Mouse (Mus musculus) stomach, postnatal 0 days (tissue): ENCODE data around the gene Gm10337. TPM values are rescaled to one million over a fixed set of nuclear protein-coding genes. Genes with fewer than 3 reads are reported as not detected.

Experiments used
- ATAC-seq: fragments of 200-750 bp; cut with Nextera tagmentation; 2 replicates; pipeline ENCODE4 v1.8.0; 2017; ENCODE audit not compliant: low FRiP score, low TSS enrichment
- DNase-seq: peaks from one replicate; pipeline ENCODE4 v3.0.0-alpha.2; 2016; ENCODE audit warnings: low spot score
- H3K27ac ChIP-seq: fragments of 300-500 bp; sonication (generic); replicated peaks from 2 replicates; pipeline ENCODE4 v1.5.1; 2014; ENCODE audit warnings: mild to moderate bottlenecking, control low read depth
- H3K27me3 ChIP-seq: fragments of 300-500 bp; sonication (generic); 2 replicates; pipeline ENCODE4 v1.6.1; 2014; ENCODE audit warnings: low read length; ENCODE audit not compliant: control insufficient read depth, insufficient read depth
- H3K36me3 ChIP-seq: fragments of 300-500 bp; sonication (generic); 2 replicates; pipeline ENCODE4 v1.6.1; 2014; ENCODE audit warnings: low read length, mixed read lengths; ENCODE audit not compliant: control insufficient read depth, insufficient read depth
- H3K4me1 ChIP-seq: fragments of 300-500 bp; sonication (generic); replicated peaks from 2 replicates; pipeline ENCODE4 v1.6.1; 2014; ENCODE audit warnings: antibody characterized with exemption; ENCODE audit not compliant: control insufficient read depth, insufficient read depth
- H3K4me2 ChIP-seq: fragments of 300-500 bp; sonication (generic); replicated peaks from 2 replicates; pipeline ENCODE4 v1.6.1; 2014; ENCODE audit warnings: low read depth, mild to moderate bottlenecking, control low read depth, moderate library complexity
- H3K4me3 ChIP-seq: fragments of 300-500 bp; sonication (generic); 2 replicates; pipeline ENCODE4 v1.5.1; 2014; ENCODE audit warnings: low read depth, low read length, control low read depth
- H3K9ac ChIP-seq: fragments of 300-500 bp; sonication (generic); 2 replicates; pipeline ENCODE4 v1.6.1; 2014; ENCODE audit warnings: mild to moderate bottlenecking, low read length, control low read depth, mixed read lengths
- H3K9me3 ChIP-seq: fragments of 300-500 bp; sonication (generic); 2 replicates; pipeline ENCODE4 v1.6.1; 2016; ENCODE audit warnings: low read length; ENCODE audit not compliant: control insufficient read depth
- CTCF ChIP-seq: IDR thresholded peaks from 2 replicates; pipeline ENCODE4 v1.5.1; 2016; ENCODE audit warnings: antibody characterized with exemption, low read depth, mild to moderate bottlenecking, moderate library complexity
- EP300 ChIP-seq: optimal IDR thresholded peaks from 2 replicates; pipeline ENCODE3; 2016; ENCODE audit warnings: antibody characterized with exemption
- WGBS: fragments of 180-500 bp; shearing (Covaris S2); extraction: QIAGEN DNeasy Blood & Tissue Kit; methylation state at CpG from one replicate; pipeline ENCODE4 v1.1.7; 2014; 5-methylcytosine and 5-hydroxymethylcytosine counted together
- polyA plus RNA-seq: library from polyadenylated mRNA; unstranded; fragments of >200 nt; fragmentation: Nextera tagmentation; extraction: Ambion mirVana; gene quantifications from 2 replicates; pipeline ENCODE4 v1.2.1, GENCODE M21; 2015

The Gm10337 gene
- polyA plus RNA-seq, 1 experiment from 2014 or later, result not detected

DNA sequence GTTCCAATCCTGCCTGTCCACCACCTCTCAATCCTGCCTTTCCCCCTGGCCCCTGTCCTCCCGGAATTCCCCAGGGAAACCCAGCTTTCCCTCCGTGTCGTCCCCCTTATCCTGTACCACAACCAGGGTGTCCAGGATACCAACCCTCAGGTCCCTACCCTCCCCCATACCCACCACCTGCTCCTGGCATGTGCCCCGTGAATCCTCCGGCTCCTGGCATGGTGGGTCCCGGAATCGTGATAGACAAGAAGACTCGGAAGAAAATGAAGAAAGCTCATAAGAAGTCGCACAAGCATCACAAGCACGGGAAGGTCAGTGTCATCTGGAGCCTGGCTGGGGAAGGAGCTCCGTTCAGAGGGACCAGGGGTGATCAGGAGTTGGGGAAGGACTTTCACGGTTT is 43.1 kb upstream of the Gm10337 start:
- Histone ChIP-seq H3K9ac (peak overlapping the region; percentile 36), H3K4me1 (no peaks in the 10 kb centered on the region), H3K36me3 (no peaks in the 10 kb centered on the region), H3K27ac (peak overlapping the region; percentile 83), H3K9me3 (no peaks in the 10 kb centered on the region), H3K4me2 (peak overlapping the region; percentile 62), H3K27me3 (no peaks in the 10 kb centered on the region), H3K4me3 (peak overlapping the region; percentile 43)
- TF ChIP-seq CTCF, result no peak
- TF ChIP-seq EP300, result no peak
- 71% methylated on average over 12 of the region's 12 CpGs for WGBS
- DNase-seq, result peak; percentile 20
- no peak for ATAC-seq

DNA sequence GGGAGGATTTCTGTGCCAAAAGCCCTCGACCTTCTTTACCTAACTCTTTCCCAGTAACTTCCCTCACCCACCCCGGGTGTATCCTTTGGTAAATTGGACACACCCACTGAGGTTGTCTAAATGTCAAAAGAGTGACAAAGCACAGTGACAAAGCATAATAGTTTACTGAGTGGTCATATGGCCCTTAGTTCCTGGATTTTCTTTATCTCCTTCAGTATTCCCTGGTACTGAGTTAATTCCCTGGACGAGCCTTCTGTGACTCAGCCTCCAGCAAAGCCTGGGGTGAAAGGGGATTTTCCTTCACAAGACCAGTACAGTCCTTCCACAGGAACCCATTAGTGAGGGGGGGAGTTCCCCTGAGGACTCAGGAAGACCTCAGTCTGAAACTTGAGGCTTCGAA is 42.6 kb upstream of the Gm10337 start:
- TF ChIP-seq CTCF (no peak), EP300 (no peak)
- Histone ChIP-seq H3K27ac (peak overlapping the region; percentile 83), H3K9ac (no peak overlapping the region), H3K4me1 (no peaks in the 10 kb centered on the region), H3K4me2 (peak overlapping the region; percentile 25), H3K36me3 (no peaks in the 10 kb centered on the region), H3K4me3 (no peak overlapping the region), H3K9me3 (no peaks in the 10 kb centered on the region), H3K27me3 (no peaks in the 10 kb centered on the region)
- 43% methylated on average over 4 of the region's 4 CpGs for WGBS
- peak; percentile 61 for ATAC-seq
- no peak for DNase-seq

DNA sequence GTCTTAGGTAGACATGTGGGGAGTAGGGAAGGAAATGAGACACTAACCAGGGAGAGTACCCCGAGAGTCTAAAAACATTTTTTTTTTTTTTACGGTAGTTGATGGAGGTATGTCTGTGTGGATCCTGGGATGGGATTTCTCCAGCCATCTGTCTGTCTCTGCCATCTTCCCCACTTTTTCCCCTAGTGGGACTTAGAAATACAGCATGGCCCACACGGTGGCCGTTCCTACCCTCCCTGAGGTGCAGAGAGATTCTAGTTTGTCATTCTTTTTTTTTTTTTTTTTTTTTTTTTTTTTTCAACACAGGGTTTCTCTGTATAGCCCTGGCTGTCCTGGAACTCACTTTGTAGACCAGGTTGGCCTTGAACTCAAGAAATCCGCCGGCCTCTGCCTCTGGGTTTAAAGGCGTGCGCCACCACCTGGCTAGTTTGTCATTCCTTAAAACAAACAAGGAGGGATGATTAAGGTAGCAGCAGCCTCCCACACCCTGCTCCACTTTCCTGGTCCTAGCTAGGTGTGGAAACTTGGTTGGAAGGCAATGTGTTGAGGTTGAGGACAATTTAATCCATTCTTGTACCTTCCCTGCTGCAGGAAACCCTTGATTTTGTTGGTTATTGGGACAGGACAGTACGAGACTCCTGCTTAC is 42.0 kb upstream of the Gm10337 start:
- Histone ChIP-seq H3K27ac (peak overlapping the region; percentile 83), H3K4me3 (no peak overlapping the region)

DNA sequence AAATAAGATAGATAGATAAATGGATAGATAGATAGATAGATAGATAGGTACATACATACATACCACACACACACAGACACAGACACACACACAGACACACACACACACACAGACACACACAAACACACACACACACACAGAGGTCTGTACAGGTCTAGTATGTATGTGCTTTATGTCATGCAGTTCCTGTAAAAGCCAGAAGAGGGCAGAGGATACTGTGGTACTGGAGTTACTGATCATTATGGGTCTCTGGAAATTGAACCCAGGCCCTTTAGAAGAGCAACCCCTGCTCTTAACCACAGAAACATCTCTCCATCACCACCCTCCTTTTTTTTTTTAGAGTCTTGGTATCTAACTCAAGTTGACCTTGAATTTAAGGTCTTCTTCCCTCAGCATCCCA is 39.9 kb upstream of the Gm10337 start:
- Histone ChIP-seq H3K9ac (no peak overlapping the region), H3K4me3 (no peak overlapping the region), H3K4me2 (no peak overlapping the region), H3K27ac (no peak overlapping the region), H3K36me3 (no peaks in the 10 kb centered on the region), H3K27me3 (no peaks in the 10 kb centered on the region), H3K4me1 (no peaks in the 10 kb centered on the region), H3K9me3 (no peaks in the 10 kb centered on the region)
- no peak for DNase-seq
- no peak for ATAC-seq
- TF ChIP-seq CTCF, result peak; percentile 68
- TF ChIP-seq EP300, result no peak

More for the DNA sequence above, 42.0 kb upstream of the Gm10337 start:
- TF ChIP-seq CTCF (peak; percentile 49), EP300 (no peak)
- 70% methylated on average over 9 of the region's 9 CpGs for WGBS
- peak; percentile 28 for ATAC-seq
- Histone ChIP-seq H3K9me3 (no peaks in the 10 kb centered on the region), H3K9ac (no peak overlapping the region), H3K36me3 (no peaks in the 10 kb centered on the region), H3K27me3 (no peaks in the 10 kb centered on the region), H3K4me2 (peak overlapping the region; percentile 25), H3K4me1 (no peaks in the 10 kb centered on the region)
- peak; percentile 71 for DNase-seq

DNA sequence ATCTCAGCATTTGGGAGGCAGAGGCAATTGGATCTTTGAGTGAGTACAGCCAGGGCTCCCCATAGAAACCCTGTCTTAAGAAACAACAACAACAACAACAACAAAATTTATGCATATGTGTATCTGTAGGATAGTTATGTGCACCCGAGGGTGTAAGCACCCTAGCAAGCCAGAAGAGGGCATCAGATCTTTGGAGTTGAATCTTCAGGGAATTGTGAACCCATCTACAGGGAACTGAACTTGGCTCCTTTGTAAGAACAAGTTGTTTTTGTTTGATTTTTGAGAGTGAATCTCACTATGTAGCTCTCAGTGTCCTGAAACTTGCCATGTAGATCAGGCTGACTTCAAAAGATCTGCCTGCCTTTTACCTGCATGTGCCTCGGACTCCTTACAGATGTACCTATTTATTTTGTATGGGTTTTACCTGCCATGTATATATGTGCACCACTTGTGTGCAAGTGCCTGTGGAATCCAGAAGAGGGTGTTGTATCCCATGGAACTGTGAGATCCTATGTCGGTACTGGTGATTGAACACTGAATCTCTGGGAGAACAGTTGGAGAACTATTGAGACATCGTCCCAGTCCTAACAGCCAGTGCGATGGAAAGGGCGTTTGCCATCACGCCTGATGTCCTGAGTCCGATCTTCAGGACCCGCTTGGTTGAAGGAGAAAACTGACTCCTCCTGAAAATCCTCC is 34.7 kb upstream of the Gm10337 start:
- H3K4me3 ChIP-seq, result no peak overlapping the region
- ATAC-seq (no peak), DNase-seq (no peak)
- no peaks in the 10 kb centered on the region for H3K36me3 ChIP-seq
- no peak overlapping the region for H3K27ac ChIP-seq
- 97% methylated on average over 9 of the region's 9 CpGs for WGBS
- no peaks in the 10 kb centered on the region for H3K4me1 ChIP-seq
- H3K27me3 ChIP-seq, result no peaks in the 10 kb centered on the region
- TF ChIP-seq EP300, result no peak
- TF ChIP-seq CTCF, result no peak
- no peak overlapping the region for H3K4me2 ChIP-seq
- no peak overlapping the region for H3K9ac ChIP-seq
- H3K9me3 ChIP-seq, result no peaks in the 10 kb centered on the region

DNA sequence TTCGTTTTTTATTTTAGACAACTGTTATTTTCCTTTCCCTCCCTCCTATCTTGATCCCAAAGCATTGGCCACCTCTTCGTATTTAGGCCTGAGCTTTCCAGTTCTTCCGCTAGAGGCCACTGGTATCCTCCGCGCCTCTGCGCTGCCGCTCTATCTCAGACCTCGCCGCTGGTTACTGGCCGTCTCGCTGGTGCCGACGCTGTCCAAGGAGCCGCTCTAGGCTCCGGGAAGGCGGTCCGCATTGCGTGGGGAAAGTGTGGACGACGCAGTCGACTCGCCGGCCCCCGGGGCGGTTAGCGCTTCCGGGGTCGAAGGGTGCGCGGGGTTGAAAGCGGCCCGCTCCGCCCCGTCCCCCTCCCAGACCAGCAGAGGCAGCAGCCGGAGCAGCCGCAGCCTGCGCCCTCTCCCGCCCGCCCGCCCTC is 33.3 kb upstream of the Gm10337 start, which contains the start of gene Pcbp2:
Gene Pcbp2, plus strand, starts transcription at position 357 of the 422 bp plus-strand sequence.
- Histone ChIP-seq H3K9ac (peak within 1 kb of the TSS; percentile 95), H3K9me3 (no peaks in the 10 kb centered on the region), H3K4me1 (no peaks in the 10 kb centered on the region), H3K4me2 (peak within 1 kb of the TSS; percentile 63), H3K27me3 (no peaks in the 10 kb centered on the region), H3K36me3 (no peaks in the 10 kb centered on the region), H3K27ac (peak within 1 kb of the TSS; percentile 97), H3K4me3 (peak within 1 kb of the TSS; percentile 82)
- TF ChIP-seq EP300, result no peak
- TF ChIP-seq CTCF, result peak; percentile 94
- ATAC-seq, result peak; percentile 99
- 0% methylated on average over 31 of the region's 40 CpGs for WGBS
- DNase-seq, result peak; percentile 97
